Mouse (Mus musculus): ENCODE data around the gene Dock2.

Dock2 gene

DNA sequence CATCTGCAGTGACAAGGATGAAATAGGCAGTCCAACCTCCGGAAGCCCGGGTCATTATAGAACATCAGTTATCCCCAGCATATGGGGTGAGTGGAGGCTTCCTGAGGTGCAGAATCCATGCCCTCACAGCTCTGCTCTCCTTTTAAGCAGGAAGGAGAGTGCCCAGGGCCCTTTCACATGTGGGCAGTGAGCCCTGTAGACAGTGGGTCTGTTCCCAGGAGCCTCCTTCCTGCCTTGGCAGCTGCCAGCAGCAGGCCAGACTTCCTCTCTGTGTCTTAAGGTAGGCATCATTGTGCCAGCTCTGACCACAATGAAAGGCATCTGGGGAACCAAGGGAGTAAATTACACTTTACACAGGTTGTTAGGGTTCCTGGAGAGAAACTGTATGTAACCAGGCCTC is 14.3 kb downstream of the Dock2 start:
- DNase-seq (ENCODE audit: low spot score in 2 of 2) = no peak

DNA sequence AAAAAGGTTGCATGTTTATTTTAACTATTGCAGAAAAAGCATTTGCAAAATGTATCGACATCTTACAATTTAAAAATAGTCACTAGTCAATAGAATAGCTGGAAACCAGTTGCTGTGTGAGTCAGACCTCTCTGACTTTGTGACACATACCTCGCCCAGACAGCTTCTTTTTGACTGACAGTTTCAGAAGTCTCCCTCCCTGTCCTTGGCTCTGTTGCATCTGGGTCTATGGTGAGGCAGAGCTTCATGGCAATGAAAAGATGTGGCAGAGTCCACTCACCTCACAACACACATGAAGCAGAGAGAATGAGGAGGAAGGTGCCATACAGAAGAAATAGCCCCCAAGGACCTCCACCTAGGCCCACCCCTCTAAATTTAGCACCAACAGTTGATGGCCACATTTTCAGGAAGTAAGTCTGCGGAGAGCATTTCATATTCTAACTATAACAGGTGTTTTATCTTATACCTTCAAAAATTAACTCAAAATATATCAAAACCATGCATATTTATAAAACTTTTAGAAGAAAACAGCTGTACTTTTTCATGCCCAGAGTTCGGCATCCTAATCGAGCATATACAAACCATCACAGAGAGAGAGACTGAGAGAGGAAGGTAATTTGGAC is 19.8 kb downstream of the Dock2 start:
- DNase-seq (ENCODE audit: low spot score in 2 of 2) = no peak

DNA sequence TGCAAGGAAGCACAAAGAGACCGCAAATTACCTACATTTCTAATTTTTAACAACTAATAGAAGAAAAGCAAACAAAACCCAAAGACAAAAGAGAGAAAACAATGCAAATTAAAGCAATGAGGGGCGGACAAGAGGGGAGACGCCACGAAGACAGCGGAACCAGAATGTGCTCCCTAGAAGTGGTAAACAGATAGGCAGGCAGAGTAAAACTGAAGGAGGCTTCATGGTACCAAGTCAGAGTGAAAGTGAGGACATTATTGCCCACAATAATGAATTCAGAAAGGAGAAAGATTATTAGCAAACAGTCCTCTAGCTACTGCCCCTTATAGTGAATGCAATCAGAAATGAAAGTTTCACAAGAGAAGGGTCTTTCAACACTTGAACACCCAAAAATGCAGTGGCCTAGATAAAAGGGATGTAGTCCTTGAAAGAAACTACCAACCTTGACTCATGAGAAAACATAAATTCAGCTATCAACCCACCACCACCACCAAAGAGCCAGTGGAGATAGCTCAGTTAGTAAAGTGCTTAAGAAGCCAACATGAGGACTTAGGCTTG is 21.0 kb downstream of the Dock2 start:
- DNase-seq (ENCODE audit: low spot score in 2 of 2) = no peak

DNA sequence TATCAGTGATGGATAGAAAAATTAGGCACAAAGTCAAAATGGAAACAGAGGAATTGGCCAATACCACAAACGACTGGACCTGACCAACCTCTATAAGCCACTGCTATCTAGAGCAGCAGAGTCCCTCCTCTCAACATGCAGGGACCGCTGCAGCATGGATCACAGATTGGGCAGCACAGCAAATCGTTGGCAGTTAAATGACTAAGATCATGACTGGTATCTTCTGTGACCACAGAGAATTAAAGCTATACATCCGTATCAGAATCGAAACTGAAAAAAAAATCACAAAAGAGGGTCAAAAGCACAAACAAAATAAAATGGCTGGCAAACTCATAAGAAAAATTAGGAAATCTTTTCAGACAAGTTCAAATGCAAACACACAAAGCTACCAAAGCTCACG is 21.6 kb downstream of the Dock2 start:
- DNase-seq (ENCODE audit: low spot score in 2 of 2) = no peak

DNA sequence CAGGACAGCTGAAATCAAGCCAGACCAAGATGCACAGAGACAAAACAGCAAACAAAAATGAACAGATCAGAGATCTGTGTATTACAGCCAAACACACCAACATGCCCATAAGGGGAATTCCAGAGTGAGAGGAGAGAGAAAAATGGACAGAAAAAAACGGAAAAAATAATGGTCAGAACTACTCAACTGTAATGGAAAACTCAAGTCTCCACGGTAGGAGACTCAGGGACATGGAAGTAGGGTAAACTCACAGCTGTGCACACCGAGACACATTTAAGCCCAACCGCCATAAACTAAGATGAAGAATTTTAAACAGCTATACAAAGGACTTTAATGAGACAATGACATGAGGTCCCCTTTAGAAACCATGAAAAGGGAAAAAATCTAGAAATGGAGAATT is 24.1 kb downstream of the Dock2 start:
- DNase-seq (ENCODE audit: low spot score in 2 of 2) = no peak

DNA sequence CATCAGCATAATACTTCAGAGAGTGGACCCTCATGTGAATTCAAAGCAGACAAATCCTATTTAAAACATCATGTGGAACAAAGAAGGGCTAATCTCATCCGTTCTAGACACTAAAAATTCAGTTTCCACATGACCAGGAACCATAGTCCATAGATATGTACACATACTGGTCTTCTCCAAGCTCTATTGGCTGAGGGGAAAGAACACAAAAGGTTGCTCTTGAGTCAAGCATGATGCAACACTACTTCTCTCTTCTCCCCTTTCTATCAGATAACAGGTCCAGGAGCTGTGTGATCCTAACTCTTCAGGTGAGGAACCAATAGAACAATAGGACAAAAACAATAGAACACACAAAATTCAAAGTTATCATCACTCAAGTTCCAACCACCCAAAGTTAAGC is 42.6 kb downstream of the Dock2 start:
- DNase-seq (ENCODE audit: low spot score in 2 of 2) = no peak

DNA sequence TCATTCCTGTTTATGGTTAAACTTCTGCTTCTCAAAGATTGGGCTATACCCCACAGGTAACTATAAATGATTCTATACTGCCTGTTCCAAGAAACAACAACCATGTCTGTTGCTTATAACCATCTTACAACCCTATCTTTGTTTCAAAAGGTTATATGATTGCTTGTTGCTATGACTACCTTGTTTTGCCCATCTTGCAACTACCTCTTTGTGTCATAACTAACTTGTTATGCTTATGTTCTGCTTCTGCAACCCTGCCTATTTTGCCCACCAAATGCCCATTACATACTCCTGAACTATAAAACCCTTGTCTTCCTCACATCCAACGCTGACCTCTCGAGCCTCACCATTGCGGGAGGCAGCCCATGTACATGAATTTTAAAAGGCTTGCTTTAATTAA is 43.9 kb downstream of the Dock2 start:
- no peak for DNase-seq (ENCODE audit: low spot score in 2 of 2)

DNA sequence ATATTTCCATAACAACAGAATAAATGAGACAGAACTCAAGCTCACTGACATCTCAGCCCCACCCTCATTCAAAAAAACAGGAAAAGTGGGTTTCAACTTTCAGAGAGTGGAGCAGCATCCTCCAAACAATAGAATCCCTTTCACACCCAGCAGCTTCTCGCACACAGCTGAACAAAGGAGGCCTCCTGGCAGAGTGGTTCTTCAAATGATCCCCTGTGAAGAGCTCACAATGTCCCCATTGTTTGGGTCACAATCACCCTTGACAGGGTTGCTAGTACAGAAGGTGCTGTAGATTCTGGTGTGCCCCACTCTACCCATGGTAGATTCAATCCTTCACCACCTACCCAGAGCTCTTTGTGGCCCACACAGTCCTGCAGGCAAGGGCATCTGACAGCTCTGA is 44.7 kb downstream of the Dock2 start:
- DNase-seq (ENCODE audit: low spot score in 2 of 2) = no peak

DNA sequence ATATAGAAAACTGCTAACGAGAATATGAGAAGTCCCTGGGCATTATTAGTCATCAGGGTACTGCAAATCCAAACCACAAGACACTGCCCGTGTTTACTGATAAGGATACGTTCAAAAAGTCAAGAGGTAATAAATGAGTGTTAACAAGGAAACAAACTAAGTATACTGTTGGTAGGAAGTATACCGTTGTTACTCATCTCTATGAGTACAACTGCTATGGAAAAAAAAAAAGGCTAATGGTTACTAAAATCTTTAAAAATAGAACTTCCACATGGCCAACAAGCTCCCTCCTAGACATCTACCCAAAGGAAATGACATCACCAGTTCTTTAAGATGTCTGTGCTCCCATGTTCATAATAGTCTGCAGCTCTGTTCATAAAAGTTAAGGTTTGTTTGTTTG is 46.5 kb downstream of the Dock2 start:
- DNase-seq (ENCODE audit: low spot score in 2 of 2) = no peak

DNA sequence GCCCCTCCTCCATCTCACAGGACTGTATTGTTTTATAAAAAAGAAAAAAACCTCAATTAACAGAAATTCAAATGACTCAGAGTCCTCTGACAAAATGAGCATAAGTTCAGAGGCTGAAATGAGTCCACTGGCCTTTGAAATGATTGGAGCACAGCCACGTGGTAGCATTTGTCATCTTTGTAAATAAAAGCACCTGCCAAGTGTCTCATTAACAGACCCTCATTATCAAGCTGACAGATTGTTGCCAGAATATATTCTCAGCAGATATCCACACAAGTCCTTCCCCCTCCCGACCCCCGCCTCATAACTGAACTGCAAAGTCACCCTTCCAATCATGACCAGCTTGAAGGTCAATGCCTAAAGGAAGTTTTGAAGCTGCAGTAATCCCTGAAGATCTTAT is 49.7 kb downstream of the Dock2 start:
- DNase-seq (ENCODE audit: low spot score in 2 of 2) = no peak

DNA sequence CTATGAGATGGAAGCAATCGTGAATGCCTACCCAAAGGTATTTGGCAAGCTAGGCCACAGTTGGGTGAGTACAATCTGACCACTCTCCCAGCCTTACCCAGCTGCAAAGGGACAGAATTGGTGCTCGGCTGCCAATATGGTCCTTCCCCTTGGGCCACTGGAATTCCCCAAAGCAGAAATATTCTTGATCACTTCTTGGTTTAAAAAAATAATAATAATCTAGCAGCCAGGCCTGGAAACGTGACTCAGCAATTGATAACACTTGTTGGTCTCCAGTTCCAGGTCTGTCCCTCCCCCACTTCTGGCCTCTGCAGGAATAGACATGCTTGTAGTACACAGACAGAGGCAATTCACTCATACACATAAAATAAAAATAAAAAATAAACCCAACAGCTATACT is 56.2 kb downstream of the Dock2 start:
- no peak for DNase-seq (ENCODE audit: low spot score in 2 of 2)

DNA sequence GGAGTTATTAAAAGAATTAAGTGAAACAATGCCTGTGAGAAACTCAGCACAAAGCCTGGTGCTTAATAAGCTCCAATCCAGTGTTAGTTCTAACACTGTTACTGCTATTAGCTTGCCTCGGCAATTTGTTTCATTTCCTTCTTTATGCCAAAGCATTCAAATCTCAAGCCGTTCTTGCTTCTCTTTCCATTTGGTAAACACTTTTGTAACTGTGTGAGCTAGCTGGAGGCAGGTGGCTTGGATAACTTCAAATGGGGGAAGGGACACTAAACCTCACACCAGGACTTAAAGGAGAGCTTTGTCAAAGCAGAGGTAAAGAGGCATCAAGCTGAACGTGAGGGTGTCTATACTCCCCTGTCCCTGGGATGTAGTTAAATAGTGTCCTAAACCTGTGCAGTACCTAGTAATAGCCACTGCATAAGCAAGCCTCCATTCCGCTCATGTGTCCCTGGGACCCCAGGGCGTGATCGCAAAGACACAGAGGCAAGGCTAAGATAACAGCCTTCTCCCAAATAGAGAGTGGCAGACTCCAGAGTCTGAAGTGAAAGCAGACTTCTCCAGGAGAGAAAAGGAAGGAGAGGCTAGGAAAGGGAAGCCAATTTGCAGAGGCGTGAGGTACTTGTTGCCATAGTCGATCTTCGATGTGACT is 56.9 kb downstream of the Dock2 start:
- DNase-seq (ENCODE audit: low spot score in 2 of 2) = no peak

DNA sequence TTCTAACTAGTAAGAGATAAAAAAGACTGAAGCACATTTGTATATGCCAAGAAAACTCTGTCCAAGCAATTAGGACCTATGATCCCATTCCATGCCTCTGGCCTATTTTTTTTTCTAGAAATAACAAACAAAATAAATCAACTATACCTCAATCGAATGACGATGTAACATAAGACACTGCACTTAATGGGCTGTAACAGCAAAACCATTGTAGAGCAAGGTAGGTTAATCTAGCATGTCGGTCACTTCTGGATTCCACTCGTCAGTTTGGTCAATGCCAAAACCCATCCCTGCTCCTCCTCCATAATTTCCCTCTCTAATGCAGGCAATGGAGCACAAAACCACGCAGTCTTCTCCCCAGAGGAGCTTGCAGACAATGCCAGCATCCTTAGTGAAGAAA is 70.3 kb downstream of the Dock2 start:
- DNase-seq (ENCODE audit: low spot score in 2 of 2) = no peak

DNA sequence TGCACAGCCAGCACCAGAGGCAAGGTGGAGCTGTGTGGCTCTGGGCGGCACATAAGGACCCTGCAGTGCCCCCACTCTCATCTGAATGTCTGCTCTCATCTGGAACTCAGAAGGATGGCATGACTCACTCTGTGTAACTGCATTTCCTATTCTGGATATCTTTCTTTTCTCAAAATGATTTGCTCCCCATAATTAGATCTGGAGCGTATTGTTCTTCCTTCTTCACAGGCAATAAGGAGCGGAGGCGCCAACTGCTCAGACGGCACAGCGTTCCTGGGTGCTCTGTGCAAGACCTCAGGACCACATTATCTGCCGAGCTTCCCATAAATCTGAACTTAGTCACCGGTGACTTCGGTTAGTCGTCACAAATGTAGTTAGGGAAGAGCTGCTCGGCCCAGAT is 75.4 kb downstream of the Dock2 start:
- DNase-seq (ENCODE audit: low spot score in 2 of 2) = no peak

DNA sequence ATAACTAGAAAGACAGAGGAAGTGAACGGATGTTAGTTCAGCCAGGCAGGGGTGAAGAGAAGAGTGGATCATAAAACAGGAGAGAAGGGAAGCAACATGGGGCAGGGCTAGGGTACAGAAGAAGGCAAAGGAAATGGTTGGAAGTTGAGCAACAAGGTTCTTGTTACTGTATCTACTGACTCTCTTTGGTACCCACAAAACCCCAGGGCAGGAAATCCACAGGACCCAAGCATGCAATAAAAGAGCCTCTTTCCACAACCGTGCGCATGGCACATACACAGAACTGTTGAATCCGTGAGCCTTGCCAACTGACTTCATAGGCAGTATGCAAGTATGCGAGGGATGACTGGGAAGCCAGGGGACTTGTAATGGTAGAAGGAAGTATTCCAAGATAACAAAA is 76.3 kb downstream of the Dock2 start:
- DNase-seq (ENCODE audit: low spot score in 2 of 2) = no peak

DNA sequence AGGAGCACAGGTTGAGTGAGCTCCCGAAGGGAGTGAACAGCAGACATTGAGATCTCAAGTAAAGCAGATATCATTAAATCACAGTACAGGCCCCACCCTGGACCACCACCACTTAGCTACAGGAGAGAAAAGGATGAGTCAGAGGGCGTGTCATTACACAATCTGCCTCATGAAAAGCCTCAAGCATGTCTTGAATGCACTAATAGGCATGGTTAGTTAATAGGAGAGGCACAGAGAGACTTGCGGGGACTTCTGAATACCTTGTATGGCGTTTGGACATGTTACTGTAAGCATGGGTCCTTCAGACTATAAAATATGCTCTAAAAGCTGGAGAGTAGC is 78.6 kb downstream of the Dock2 start:
- no peak for DNase-seq (ENCODE audit: low spot score in 2 of 2)

DNA sequence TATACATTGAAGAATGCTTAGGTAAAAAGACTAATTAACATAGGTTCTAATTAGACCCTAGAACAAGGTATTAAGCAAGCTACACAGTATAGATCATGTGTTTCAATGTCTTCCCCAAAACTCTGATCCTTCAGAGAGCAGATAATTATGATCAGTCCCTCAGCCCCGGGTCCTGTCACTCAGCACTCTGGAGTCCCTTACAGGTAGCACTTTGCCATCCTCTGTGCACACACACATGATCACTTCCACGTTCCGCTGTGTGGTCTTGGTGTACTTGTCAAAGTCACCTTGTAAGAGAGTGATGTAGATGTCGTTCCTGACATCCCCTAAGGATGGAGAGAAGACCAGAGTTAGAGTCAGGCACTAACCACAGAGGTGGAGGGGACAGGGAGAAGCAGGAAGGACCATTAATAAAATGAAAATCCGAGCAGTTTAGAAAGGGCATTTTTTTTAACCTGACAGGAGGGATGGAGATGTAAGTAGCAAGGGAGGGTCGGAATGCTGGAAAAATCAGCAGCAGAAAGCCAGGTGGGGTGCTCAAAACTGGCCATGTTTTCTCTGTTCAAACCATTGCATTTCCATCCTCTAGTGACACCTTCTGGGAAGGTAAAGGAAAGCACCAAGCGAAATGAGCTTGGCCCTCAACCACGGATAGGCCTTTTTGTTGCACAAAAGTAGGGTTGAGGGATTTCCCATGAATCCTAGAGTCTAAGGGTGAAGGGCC is 79.1 kb downstream of the Dock2 start:
- DNase-seq (ENCODE audit: low spot score in 2 of 2) = no peak

DNA sequence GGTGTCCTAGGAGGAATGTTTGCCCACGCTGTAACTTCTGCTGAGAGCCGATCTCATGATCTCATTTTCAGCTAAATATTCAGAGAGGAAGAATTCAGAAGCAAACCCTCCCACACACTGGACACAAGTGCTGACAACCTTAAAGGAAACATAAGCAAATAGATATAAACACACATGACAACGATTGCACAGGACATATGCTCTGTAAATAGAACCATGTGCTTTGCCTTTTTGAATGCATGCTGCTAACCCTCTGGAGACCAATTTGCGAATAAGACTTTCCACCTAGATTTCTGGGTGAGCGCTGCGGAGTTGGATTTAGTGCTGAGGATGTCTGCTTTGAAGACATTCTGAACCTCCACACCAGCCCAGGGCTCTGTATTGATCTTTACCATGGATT is 79.8 kb downstream of the Dock2 start:
- DNase-seq (ENCODE audit: low spot score in 2 of 2) = no peak

DNA sequence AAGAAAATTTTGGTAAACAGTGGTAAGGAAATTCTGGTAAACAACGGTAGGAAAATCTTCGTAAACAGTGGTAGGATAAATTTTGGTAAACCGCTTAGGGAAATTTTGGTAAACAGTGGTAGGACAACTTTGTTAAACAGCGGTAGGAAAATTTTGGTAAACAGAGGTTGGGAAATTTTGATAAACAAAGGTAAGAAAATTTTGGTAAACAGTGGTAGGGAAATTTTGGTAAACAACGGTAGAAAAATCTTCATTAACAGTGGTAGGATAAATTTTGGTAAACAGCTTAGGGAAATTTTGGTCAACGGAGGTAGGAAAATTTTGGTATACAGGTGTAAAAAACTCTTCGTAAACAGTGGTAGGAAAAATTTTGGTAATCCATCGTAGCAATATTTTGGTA is 101.9 kb downstream of the Dock2 start:
- DNase-seq (ENCODE audit: low spot score in 2 of 2) = no peak

DNA sequence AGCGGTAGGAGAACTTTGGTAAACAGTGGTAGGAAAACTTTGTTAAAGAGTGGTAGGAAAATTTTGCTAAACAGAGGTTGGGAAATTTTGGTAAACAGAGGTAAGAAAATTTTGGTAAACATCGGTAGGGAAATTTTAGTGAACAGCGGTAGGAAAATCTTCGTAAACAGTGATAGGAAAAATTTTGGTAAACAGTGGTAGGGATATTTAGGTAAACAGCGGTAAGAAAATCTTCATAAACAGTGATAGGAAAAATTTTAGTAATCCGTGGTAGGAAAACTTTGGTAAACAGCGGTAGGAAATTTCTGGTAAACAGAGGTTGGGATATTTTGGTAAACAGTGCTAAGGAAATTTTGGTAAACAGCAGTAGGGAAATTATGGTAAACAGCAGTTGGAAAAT is 239.1 kb downstream of the Dock2 start:
- no peak for DNase-seq (ENCODE audit: low spot score in 2 of 2)

DNA sequence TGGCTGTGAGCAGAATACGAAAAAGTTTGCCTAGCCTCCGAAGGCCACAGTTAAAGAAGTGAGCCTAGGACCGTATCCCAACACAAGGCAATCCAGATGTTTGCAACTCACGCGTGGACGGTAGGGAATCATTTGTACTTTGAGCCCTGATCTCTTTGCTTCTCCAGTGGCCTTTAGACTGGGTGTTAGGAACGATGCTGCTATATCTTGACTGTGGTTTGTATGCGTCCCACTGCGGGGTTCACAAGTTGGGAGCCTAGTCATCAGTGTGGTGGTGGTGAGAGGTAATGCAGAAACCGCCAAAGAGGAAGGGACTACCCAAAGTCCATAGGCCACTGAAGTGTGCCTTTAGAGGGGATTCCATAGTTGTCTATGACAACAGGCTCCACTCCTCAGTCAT is 251.6 kb downstream of the Dock2 start:
- DNase-seq (ENCODE audit: low spot score in 2 of 2) = no peak

DNA sequence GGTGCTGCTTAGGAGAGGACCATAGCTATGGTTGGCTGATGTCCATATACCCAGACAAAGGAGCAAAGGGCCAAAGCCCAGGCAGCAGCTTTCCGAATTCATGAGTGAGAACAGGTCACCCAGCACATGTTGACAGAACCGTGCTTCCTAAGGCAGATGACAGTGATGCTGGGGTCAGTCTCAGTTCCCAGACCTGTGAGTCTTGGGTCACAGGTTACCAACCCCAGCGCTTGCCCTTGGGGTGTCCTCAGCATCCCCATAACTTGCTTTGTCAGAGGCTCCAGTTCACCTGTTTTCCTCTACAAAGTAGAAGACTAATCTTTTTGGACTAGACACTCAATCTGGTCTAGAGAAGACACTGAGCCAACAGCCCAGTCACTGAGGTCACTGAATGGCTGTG is 252.7 kb downstream of the Dock2 start:
- DNase-seq (ENCODE audit: low spot score in 2 of 2) = no peak

DNA sequence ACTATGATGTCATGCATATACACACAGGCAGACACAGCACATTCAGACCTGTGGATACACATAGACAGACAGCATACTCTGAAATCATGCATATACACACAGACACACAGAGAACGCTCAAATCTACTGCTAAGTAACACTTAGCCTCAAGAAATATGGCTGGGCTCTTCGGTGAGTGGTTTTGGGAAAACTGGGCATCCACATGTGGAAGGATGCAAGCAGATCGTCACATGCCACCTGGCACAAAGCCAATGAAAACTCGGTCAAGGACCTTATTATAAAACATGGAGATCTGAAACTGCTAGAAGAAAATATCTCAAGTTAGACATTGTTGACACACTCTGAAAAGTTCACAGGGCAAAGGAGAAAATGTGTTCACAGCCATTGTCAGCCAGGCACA is 255.7 kb downstream of the Dock2 start:
- DNase-seq (ENCODE audit: low spot score in 2 of 2) = no peak

Measured in frontal cortex, postnatal 25 days (tissue).